10 mouse cellular contexts compared by ENCODE assay signal in genomic region chr13:118350870-118351269, GRCm38 (mm10). TPM values are rescaled to one million over a fixed set of nuclear protein-coding genes. Genes with fewer than 3 reads are reported as not detected.
"Had no signal": no experiment of that assay in that cellular context is flagged by ENCODE, and none has a peak within 500 bp of the region (broad histone marks: within the 10 kb centered on the region; RNA-seq: fewer than 3 reads in every experiment).

No protein-coding gene starts in this region.

- H3K9ac ChIP-seq: kidney, embryonic 15.5 days; limb, embryonic 13.5 days; liver, embryonic 12.5 days; lung, embryonic 14.5 days had no signal

- H3K4me1 ChIP-seq: kidney, embryonic 15.5 days; limb, embryonic 13.5 days; liver, embryonic 12.5 days had no signal

- H3K27ac ChIP-seq: kidney, embryonic 15.5 days; limb, embryonic 13.5 days; liver, embryonic 12.5 days had no signal

- H3K4me3 ChIP-seq: kidney, embryonic 15.5 days; limb, embryonic 13.5 days; liver, embryonic 12.5 days had no signal

- H3K36me3 ChIP-seq: kidney, embryonic 15.5 days; limb, embryonic 13.5 days; liver, embryonic 12.5 days had no signal

- H3K4me2 ChIP-seq: kidney, embryonic 15.5 days; limb, embryonic 13.5 days; liver, embryonic 12.5 days; lung, embryonic 14.5 days had no signal

- ATAC-seq: intestine, embryonic 16.5 days; liver, embryonic 12.5 days had no signal

- H3K27me3 ChIP-seq: kidney, embryonic 15.5 days; limb, embryonic 13.5 days; liver, embryonic 12.5 days had no signal

- H3K9me3 ChIP-seq: kidney, embryonic 15.5 days; limb, embryonic 13.5 days; liver, embryonic 12.5 days had no signal

- DNase-seq: left cerebral cortex, postnatal 4 days; lung, postnatal 10 days; lung, postnatal 4 days; thymus, postnatal 36 days had no signal

RNA-seq across cellular contexts. Expression of gene B430218F22Rik, which starts 35.6 kb away (rescaled TPM):
- polyA plus RNA-seq: large intestine, adult 2 months had no signal
